Mouse (Mus musculus) MEL (cell line): Measurements from ENCODE around the gene Stx19. TPM values are rescaled to one million over a fixed set of nuclear protein-coding genes. Genes with fewer than 3 reads are reported as not detected.

ENCODE experiments used
- DNase-seq: peaks from one replicate; pipeline ENCODE4 v3.0.0; 2011; ENCODE audit warnings: low read depth, low spot score
- H3K27ac ChIP-seq: 2 replicates; pipeline ENCODE4 v1.5.1; 2012; ENCODE audit warnings: low read depth, mild to moderate bottlenecking, control low read depth, low read length, moderate library complexity; ENCODE audit not compliant: control insufficient read depth
- H3K27me3 ChIP-seq, 2 experiments: fragments of 150-350 bp in 1 of 2; sonication (generic) in 1 of 2; 2 replicates each; pipeline ENCODE4 v1.6.1; 2012; ENCODE audit warnings: low read length in 2 of 2, mild to moderate bottlenecking in 2 of 2, improper control_type of control experiment in 1 of 2, moderate library complexity in 1 of 2; ENCODE audit not compliant: insufficient read depth in 2 of 2, control insufficient read depth in 1 of 2
- H3K36me3 ChIP-seq, 2 experiments: 2 replicates each; pipeline ENCODE4 v1.6.1; 2012 to 2014; ENCODE audit warnings: low read length in 2 of 2, improper control_type of control experiment in 1 of 2, inconsistent platforms in 1 of 2, mild to moderate bottlenecking in 1 of 2; ENCODE audit not compliant: insufficient read depth in 2 of 2, control insufficient read depth in 1 of 2
- H3K4me1 ChIP-seq, 2 experiments: fragments of 150-350 bp in 1 of 2; sonication (generic) in 1 of 2; 2 replicates each; pipeline ENCODE4 v1.6.1; 2012; ENCODE audit warnings: low read length in 2 of 2, improper control_type of control experiment in 1 of 2, mild to moderate bottlenecking in 1 of 2; ENCODE audit not compliant: insufficient read depth in 2 of 2, control insufficient read depth in 1 of 2
- H3K4me3 ChIP-seq, 2 experiments: fragments of 150-350 bp in 1 of 2; sonication (generic) in 1 of 2; 2 replicates each; pipeline ENCODE4 v1.5.1; 2012; ENCODE audit warnings: low read depth in 2 of 2, low read length in 2 of 2, mild to moderate bottlenecking in 2 of 2, moderate library complexity in 2 of 2, control low read depth in 1 of 2, improper control_type of control experiment in 1 of 2; ENCODE audit not compliant: control insufficient read depth in 1 of 2, insufficient read depth in 1 of 2
- H3K79me2 ChIP-seq: 2 replicates; pipeline ENCODE4 v1.6.1; 2012; ENCODE audit warnings: mild to moderate bottlenecking, low read length, moderate library complexity; ENCODE audit not compliant: control insufficient read depth, poor library complexity, insufficient read depth
- H3K9ac ChIP-seq: 2 replicates; pipeline ENCODE4 v1.6.1; 2012; ENCODE audit warnings: low read depth, mild to moderate bottlenecking, control low read depth, low read length, moderate library complexity; ENCODE audit not compliant: control insufficient read depth, poor library complexity, severe bottlenecking
- H3K9me3 ChIP-seq: fragments of 150-350 bp; sonication (generic); replicated peaks from 2 replicates; pipeline ENCODE4 v1.6.1; 2012; ENCODE audit warnings: mild to moderate bottlenecking, low read length, improper control_type of control experiment, moderate library complexity; ENCODE audit not compliant: insufficient read depth
- CTCF ChIP-seq, 3 experiments: IDR thresholded peaks in 2 of 3; conservative IDR thresholded peaks in 1 of 3; 2 replicates each; pipeline ENCODE4 v1.5.1; 2011 to 2012; ENCODE audit warnings: low read length in 3 of 3, low read depth in 2 of 3, mild to moderate bottlenecking in 2 of 3, improper control_type of control experiment in 1 of 3, inconsistent platforms in 1 of 3, mixed read lengths in 1 of 3, moderate library complexity in 1 of 3; ENCODE audit not compliant: control insufficient read depth in 1 of 3, insufficient read depth in 1 of 3, poor library complexity in 1 of 3, severe bottlenecking in 1 of 3
- EP300 ChIP-seq, 2 experiments: IDR thresholded peaks; 2 replicates each; pipeline ENCODE4 v1.6.1; 2011; ENCODE audit warnings: improper control_type of control experiment in 2 of 2, low read length in 2 of 2, low read depth in 1 of 2, mild to moderate bottlenecking in 1 of 2
- ETS1 ChIP-seq: IDR thresholded peaks from 2 replicates; pipeline ENCODE4 v1.6.1; 2012; ENCODE audit warnings: low read depth, mild to moderate bottlenecking, inconsistent platforms, low read length, improper control_type of control experiment, moderate library complexity
- GATA1 ChIP-seq: IDR thresholded peaks from 2 replicates; pipeline ENCODE4 v1.6.1; 2011; ENCODE audit warnings: low read depth, low read length, improper control_type of control experiment
- KAT2A ChIP-seq: conservative IDR thresholded peaks from 2 replicates; pipeline ENCODE4 v1.6.1; 2012; ENCODE audit warnings: low read depth, low read length, improper control_type of control experiment, inconsistent platforms
- MAZ ChIP-seq: IDR thresholded peaks from 2 replicates; pipeline ENCODE4 v1.6.1; 2012; ENCODE audit warnings: low read depth, mild to moderate bottlenecking, inconsistent platforms, low read length, improper control_type of control experiment
- MEF2A ChIP-seq: IDR thresholded peaks from 2 replicates; pipeline ENCODE4 v1.6.1; 2014; ENCODE audit warnings: low read depth, mild to moderate bottlenecking, inconsistent platforms, low read length, improper control_type of control experiment; ENCODE audit not compliant: poor library complexity, insufficient replicate concordance, severe bottlenecking; ENCODE audit errors: extremely low read depth
- POLR2A ChIP-seq, 2 experiments: IDR thresholded peaks; 2 replicates each; pipeline ENCODE4 v1.6.1; 2011 to 2012; ENCODE audit warnings: low read length in 2 of 2, mild to moderate bottlenecking in 2 of 2, control low read depth in 1 of 2, improper control_type of control experiment in 1 of 2, low read depth in 1 of 2, moderate library complexity in 1 of 2; ENCODE audit not compliant: control insufficient read depth in 1 of 2, insufficient read depth in 1 of 2, poor library complexity in 1 of 2
- RAD21 ChIP-seq: IDR thresholded peaks from 2 replicates; pipeline ENCODE4 v1.6.1; 2011; ENCODE audit warnings: mild to moderate bottlenecking, low read depth, low read length, improper control_type of control experiment
- RCOR1 ChIP-seq: IDR thresholded peaks from 2 replicates; pipeline ENCODE4 v1.6.1; 2012; ENCODE audit warnings: low read depth, mild to moderate bottlenecking, inconsistent platforms, low read length, improper control_type of control experiment
- SIN3A ChIP-seq: IDR thresholded peaks from 2 replicates; pipeline ENCODE4 v1.6.1; 2012; ENCODE audit warnings: low read length, improper control_type of control experiment, inconsistent platforms
- TAL1 ChIP-seq: IDR thresholded peaks from 2 replicates; pipeline ENCODE4 v1.6.1; 2012; ENCODE audit warnings: mild to moderate bottlenecking, inconsistent platforms, low read length, moderate library complexity, mixed read lengths
- TBP ChIP-seq: IDR thresholded peaks from 2 replicates; pipeline ENCODE4 v1.8.0; 2011; ENCODE audit warnings: low read depth, low read length, improper control_type of control experiment
- TCF12 ChIP-seq: IDR thresholded peaks from 2 replicates; pipeline ENCODE4 v1.6.1; 2014; ENCODE audit warnings: low read depth, mild to moderate bottlenecking, inconsistent platforms, low read length, improper control_type of control experiment, moderate library complexity
- UBTF ChIP-seq: IDR thresholded peaks from 2 replicates; pipeline ENCODE4 v1.6.1; 2012; ENCODE audit warnings: low read depth, mild to moderate bottlenecking, inconsistent platforms, low read length, improper control_type of control experiment, moderate library complexity, borderline replicate concordance; ENCODE audit not compliant: insufficient read depth
- USF1 ChIP-seq: IDR thresholded peaks from 2 replicates; pipeline ENCODE4 v1.6.1; 2014; ENCODE audit warnings: low read depth, mild to moderate bottlenecking, inconsistent platforms, low read length, improper control_type of control experiment, moderate library complexity
- ZC3H11A ChIP-seq: IDR thresholded peaks from 2 replicates; pipeline ENCODE4 v1.6.1; 2012; ENCODE audit warnings: low read depth, mild to moderate bottlenecking, inconsistent platforms, low read length, improper control_type of control experiment
- polyA plus RNA-seq, 2 experiments: library from polyadenylated mRNA; stranded (reverse) in 1 of 2; unstranded in 1 of 2; fragments of >175 nt in 1 of 2; fragments of >200 nt in 1 of 2; gene quantifications; 2 replicates each; pipeline versions ENCODE4 v1.2.1 to v1.2.4; 2012; ENCODE audit warnings: low replicate concordance in 2 of 2, low read depth in 1 of 2; ENCODE audit not compliant: insufficient read length in 2 of 2, insufficient read depth in 1 of 2, missing spikeins in 1 of 2
- total RNA-seq: library from RNA; depleted of rRNA; stranded (reverse); fragments of 300-350 nt; gene quantifications from 2 replicates; pipeline ENCODE4 v1.2.3, GENCODE M21; 2012

The Stx19 gene
- total and polyA plus RNA-seq, 3 experiments = 0.13 TPM; not detected in 2

DNA sequence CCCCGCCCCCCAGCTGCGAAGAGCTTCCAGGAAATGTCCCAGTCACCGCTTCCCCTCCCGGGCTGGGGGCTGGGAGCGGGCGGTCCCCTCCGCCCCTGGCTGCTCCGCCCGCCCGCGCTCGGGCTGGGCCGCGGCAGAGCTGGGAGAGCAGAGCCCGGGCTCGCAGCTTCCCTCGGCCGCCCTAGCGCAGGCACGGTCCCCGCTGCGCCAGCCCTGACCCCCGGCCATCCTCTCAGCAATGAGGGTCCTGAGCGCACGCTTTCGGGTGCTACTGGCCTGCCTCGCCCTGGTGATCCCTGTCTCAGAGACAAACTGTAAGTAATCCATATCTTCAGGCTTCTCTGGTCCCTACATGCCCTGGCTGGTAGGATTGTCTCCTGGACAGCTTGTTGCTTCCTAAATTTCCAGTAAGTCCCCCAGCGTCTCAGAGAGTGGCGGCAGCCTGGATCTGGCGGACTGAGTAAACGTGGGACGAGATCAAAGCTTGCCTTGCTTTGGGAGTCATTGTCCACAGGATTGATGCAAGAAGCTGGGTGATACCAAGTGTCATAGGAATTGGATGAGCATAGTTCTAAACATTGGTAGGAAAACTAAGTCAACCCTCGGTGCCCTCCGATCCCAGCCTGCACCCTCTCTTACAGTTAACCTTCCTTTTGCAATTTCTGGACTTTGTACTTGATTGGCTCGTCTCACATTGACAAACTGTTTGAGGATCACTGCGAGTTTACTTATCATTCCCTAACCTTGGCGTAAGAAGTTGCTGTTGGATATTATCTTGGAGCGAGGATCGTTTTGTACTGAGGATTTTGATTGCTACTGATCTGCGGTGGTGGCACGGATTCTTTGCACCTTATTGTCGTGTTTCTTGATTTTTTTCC lies 40.0 kb downstream of the Stx19 start, which contains the start of gene Pros1:
Gene Pros1 (plus strand): TSS at position 117 of the 878 bp plus-strand sequence.
- H3K9ac ChIP-seq = peak within 1 kb of the TSS; percentile 84
- H3K9me3 ChIP-seq = no peaks in the 10 kb centered on the region
- H3K79me2 ChIP-seq = no peaks in the 10 kb centered on the region
- H3K36me3 ChIP-seq = peaks cover 0 to 18% of the 10 kb centered on the region in 2 experiments; a peak in 2 of 4 replicates
- peak; percentile 48 for DNase-seq
- H3K4me3 ChIP-seq = peak within 1 kb of the TSS; percentile 71 to 83
- no peak within 1 kb of the TSS for H3K27ac ChIP-seq
- no peaks in the 10 kb centered on the region for H3K27me3 ChIP-seq
- H3K4me1 ChIP-seq = peaks cover 11 to 18% of the 10 kb centered on the region in 2 experiments
- TF ChIP-seq EP300 (IDR thresholded peaks at IDR 0.05; ENCODE audit: low read depth in 1 of 2, low read length in 2 of 2) (no peak), UBTF (0 out of 2 replicates have a peak, but pooled peaks have one; percentile 60), SIN3A (no peak), MAZ (no peak), RAD21 (no peak), POLR2A (IDR thresholded peaks at IDR 0.05; ENCODE audit: control insufficient read depth in 1 of 2, insufficient read depth in 1 of 2, low read depth in 1 of 2, low read length in 2 of 2, poor library complexity in 1 of 2) (0 out of 4 replicates have a peak, but pooled peaks of 1 of the 2 experiments have one; percentile 42)

DNA sequence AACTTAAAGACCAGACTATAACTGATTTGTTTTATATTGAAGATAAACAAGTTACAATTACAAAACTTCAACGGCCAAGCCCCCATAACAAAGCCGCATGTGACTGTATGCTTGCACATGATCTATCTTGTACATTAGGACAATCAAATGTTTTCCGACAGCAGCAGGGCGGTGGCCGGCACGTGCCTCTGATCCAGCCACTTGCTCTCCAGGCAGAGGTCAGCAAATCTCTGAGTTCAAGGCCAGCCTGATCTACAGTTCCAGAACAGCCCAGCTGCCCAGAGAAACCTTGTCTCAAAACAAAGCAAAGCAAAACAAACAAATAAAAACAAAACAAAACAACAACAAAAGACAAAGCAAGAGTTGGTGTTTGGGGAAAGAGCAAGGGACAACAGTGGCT lies 40.9 kb downstream of the Stx19 start:
- H3K4me3 ChIP-seq = no peak overlapping the region
- H3K4me1 ChIP-seq = peaks cover 11 to 18% of the 10 kb centered on the region in 2 experiments
- H3K9ac ChIP-seq = no peak overlapping the region
- peaks cover 0 to 18% of the 10 kb centered on the region in 2 experiments; a peak in 2 of 4 replicates for H3K36me3 ChIP-seq
- DNase-seq = no peak
- no peak for TF ChIP-seq MAZ
- no peak for TF ChIP-seq EP300 (IDR thresholded peaks at IDR 0.05; ENCODE audit: low read depth in 1 of 2, low read length in 2 of 2)
- H3K27ac ChIP-seq = no peak overlapping the region
- H3K79me2 ChIP-seq = no peaks in the 10 kb centered on the region
- no peaks in the 10 kb centered on the region for H3K9me3 ChIP-seq
- no peaks in the 10 kb centered on the region for H3K27me3 ChIP-seq

DNA sequence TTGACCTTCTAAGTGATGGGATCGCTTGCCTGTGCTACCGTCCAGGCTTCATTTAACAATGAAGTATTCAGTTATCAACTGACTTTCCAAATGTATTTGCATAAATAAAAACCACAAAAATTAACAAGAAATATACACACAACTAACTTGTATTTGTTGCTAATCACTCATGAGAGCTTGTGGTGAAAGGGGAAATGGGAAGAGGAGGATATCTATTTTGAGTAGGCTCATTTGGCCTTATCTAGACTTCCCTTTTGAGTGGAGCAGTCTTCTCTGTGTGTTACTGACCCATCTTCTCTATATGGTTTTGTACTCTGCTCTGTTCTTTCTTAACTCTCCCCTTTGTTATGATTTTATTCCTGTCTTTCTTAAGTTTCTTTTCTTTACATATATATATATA lies 41.8 kb downstream of the Stx19 start:
- Histone ChIP-seq H3K4me1 (peaks cover 11 to 18% of the 10 kb centered on the region in 2 experiments), H3K4me3 (no peak overlapping the region), H3K36me3 (peaks cover 0 to 18% of the 10 kb centered on the region in 2 experiments; a peak in 2 of 4 replicates), H3K9me3 (no peaks in the 10 kb centered on the region), H3K27ac (peak overlapping the region; percentile 58), H3K9ac (no peak overlapping the region)
- peak; percentile 73 for DNase-seq
- peak; percentile 59; the same call in 1 of the 2 replicates for TF ChIP-seq MEF2A
- TF ChIP-seq KAT2A = no peak
- TF ChIP-seq SIN3A = peak; percentile 59; the same call in 1 of the 2 replicates
- TF ChIP-seq TBP = no peak
- no peak for TF ChIP-seq ZC3H11A
- no peak for TF ChIP-seq USF1
- no peak for TF ChIP-seq RAD21
- TF ChIP-seq TCF12 = peak; percentile 55; the same call in 1 of the 2 replicates
- TF ChIP-seq RCOR1 = peak; percentile 50; the same call in 1 of the 2 replicates
- peak; percentile 78 to 91 for TF ChIP-seq EP300 (IDR thresholded peaks at IDR 0.05; ENCODE audit: low read depth in 1 of 2, low read length in 2 of 2)
- no peak for TF ChIP-seq CTCF (IDR thresholded peaks at IDR 0.05 in 2 of 3, conservative IDR thresholded peaks at IDR 0.05 in 1 of 3; ENCODE audit: control insufficient read depth in 1 of 3, insufficient read depth in 1 of 3, low read depth in 2 of 3, low read length in 3 of 3, poor library complexity in 1 of 3, severe bottlenecking in 1 of 3)
- peak; percentile 55; the same call in 1 of the 2 replicates for TF ChIP-seq ETS1
- TF ChIP-seq GATA1 = peak; percentile 88
- 0 out of 2 replicates have a peak, but pooled peaks have one; percentile 15 for TF ChIP-seq TAL1
- TF ChIP-seq, all 39 proteins: peak for 8
- Histone ChIP-seq H3K79me2 (no peaks in the 10 kb centered on the region), H3K27me3 (no peaks in the 10 kb centered on the region)
